Mouse (Mus musculus) ES-Bruce4 (cell line): ENCODE results near the gene Rnasel.

Source experiments
- CTCF ChIP-seq: IDR thresholded peaks from one replicate; pipeline ENCODE4 v1.8.1; 2011; ENCODE audit warnings: low read depth, low read length
- POLR2A ChIP-seq: IDR thresholded peaks from one replicate; pipeline ENCODE4 v1.8.1; 2011; ENCODE audit warnings: low read length; ENCODE audit not compliant: insufficient read depth

- TF ChIP-seq POLR2A (no peak), CTCF (no peak)
Measured at GRCm38 (mm10) chr1:153740775-153741400, 8.3 kb upstream of the Rnasel start.
